Mouse (Mus musculus): ENCODE data around the gene Esrra.

Esrra gene

DNA sequence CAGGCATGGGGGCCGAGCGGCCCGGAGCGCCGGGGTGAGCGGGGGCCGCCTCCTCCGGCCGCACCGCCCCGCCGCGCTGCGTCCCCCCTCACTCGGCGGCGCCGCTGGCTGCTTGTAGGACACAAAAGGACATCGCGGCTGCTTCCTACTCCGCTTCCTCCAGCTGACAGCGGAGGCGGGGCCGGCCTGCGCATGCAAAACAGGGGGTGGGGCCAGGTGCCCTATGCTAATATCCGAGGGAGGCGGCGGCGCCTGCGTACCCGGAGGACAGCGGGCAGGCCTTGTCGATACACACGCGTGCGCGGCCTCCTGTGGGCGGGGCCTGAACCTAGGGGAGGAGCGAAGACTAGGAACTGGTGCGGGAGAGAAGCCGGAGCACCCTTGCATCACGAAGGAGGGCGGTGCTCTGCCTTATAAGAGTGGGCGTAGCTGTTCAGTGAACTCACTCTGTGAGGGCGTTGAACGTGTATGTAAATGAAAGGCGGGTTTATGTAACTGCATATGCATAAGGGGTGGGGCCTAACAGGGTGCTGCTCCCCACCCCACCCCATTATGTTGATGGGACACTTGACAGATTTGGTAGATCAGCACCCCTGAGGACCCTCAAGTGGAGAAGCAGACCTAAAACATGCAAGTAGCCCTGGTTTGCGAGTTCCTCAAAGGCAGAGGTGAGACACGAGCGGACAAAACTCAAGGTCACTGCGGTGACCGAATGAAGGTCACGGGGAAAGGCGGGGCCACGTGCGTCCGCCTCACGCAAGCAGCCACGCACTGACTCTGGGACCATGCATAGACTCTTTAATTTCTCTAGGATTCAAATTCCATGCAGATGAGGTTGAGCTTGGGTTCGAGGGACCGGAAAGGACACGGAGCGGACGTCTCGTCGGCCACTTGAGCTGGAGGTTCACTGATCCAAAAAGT, at the start of gene Esrra:
Esrra (minus strand) TSS at position 167 of the 921 bp plus-strand sequence.
- DNase-seq (ENCODE audit: low spot score), result peak; percentile 100

DNA sequence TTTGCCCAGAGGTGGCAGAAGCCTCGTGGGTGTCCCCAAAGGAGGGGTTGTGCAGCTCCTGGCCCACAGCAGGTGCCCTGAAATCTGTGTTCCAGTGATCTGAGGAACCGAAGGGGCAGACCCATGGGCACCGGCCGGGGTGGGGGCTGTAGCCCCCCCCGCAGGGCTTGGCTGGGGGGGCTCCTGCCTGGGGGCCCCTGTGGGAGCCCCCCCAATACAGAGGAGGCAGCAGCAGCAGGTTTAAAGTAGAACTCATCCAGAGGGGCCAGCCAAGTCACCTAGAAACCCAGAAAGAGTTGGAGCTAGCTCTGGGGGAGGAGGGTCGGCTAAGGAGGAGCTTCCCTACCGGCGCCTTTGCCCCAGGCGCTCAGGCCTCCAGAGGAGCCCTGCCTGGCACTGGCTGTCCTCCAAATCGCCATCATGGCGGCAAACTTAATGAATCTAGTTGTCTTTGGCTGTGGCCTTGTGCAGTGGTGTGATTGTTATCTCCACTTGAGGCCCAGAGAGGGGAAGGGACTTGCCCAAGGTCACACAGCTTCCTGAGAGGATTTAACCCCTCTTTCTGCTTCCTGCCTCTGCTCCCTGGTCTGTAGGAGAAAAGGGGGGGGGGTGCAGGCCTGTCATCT, 49.0 kb upstream of the Esrra start:
- DNase-seq (ENCODE audit: low spot score), result peak; percentile 66

GRCm38 (mm10) chr19:6969665-6970381, 48.2 kb upstream of the Esrra start:
- no peak for DNase-seq (ENCODE audit: low spot score)

GRCm38 (mm10) chr19:6969291-6969664, 47.7 kb upstream of the Esrra start:
- DNase-seq (ENCODE audit: low spot score), result no peak

GRCm38 (mm10) chr19:6968491-6969271, 47.1 kb upstream of the Esrra start:
- DNase-seq (ENCODE audit: low spot score), result no peak

DNA sequence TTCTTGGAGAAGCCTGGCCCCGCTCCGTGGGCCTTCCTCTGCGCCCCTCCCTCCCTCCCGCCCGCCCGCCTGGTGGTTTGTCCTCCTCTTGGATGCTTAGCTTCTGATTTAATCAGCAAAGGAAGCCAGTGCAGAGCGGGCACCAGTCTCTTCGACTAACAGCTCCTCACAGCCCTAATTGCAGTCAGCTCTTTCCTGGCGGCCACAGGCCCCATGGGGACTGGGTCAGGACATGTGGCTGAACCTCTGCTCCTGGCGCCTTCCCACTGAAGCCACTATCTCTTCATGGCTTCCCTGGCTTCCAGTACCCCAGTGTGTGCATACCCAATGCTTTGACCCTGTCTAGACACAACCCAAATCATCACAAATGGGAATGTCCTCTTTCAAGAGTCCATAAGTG, 34.8 kb upstream of the Esrra start:
- no peak for DNase-seq (ENCODE audit: low spot score)

DNA sequence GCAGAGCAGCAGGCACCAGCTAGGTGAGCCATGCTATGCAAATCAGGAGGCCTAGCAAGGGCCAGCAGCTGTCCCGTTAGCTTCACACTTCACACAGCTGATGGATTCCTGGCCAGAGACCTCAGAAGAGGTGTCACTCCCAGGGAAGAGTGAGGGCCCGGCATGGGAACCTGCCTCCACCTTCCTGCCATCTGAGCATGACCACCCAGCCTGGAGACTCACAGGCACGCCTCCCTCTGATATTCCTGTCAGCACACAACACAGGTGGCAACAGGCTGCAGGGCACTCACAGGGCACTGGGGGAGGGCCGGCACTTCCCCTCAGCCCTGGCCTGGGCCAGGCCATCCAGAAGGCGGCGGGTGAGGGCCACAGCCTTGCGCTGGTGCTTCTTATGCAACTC, 33.8 kb upstream of the Esrra start:
- DNase-seq (ENCODE audit: low spot score), result no peak

GRCm38 (mm10) chr19:6954046-6954445, 32.4 kb upstream of the Esrra start:
- DNase-seq (ENCODE audit: low spot score), result no peak

- peak; percentile 94 for DNase-seq (ENCODE audit: low spot score)
Measured at GRCm38 (mm10) chr19:6952712-6953037, 31.1 kb upstream of the Esrra start.

DNA sequence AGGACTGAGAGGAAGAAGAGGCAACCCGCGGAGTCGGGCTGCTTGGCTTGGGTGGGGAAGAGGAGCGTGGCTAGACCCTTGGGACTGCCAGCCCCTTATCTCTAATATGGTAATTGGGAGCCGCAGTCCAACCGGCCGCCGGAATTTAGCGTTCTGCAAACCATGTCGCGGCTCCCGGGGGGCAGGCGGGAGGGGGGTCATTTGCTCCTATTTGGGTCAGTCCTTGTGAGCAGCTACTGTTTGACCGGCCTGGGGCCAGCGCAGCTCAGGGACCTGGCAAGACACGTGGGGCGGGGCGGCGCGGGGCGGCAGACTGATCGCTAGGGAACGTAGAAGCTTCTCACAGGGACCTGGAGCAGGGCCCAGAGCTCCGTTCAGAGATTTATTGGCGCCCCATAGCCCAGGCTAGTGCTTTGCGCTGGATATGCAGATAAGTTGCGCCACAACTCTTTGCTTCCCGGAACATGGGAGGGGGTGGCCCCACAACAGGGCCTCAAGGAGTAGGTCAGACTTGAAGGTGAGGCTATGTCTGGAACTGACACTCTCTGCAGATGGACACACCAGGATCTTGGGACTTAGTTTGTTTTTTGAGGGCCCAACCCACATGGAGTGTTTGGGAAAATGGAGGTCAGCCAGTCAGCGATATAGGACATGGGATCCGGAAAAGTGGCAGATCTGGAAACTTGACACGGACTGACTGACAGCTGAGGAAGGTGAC, 30.5 kb upstream of the Esrra start:
- peak; percentile 85 for DNase-seq (ENCODE audit: low spot score)

DNA sequence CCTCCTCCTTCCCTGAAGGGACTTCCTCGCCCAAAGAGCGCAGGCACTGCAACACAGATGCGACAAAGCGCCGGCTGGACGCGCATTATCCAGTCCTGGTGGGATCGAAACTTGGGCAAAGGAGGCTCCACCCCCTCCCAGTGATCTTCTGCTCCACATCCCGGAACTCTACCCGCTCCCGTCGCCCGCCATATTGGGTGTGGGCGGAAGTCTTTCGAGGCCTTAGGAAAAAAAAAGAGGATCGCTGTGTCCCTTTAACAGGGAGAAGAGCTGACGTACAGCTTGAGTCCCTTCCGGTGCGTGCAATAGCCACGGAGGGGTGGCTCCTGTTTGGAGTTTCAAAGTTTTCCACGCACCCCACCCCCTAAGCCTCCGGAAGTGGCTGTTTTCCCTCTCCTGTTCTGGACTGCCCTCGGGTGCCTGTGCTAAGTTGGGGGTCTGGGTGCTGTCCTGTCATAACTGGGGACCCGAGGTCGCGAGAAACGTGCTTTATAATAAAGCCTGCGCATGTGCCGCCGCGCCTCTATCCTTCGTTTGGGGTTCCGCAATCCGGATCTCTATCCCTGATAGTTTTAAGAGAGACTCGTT, 29.9 kb upstream of the Esrra start:
- peak; percentile 95 for DNase-seq (ENCODE audit: low spot score)

GRCm38 (mm10) chr19:6950613-6951153, 29.1 kb upstream of the Esrra start:
- no peak for DNase-seq (ENCODE audit: low spot score)

DNA sequence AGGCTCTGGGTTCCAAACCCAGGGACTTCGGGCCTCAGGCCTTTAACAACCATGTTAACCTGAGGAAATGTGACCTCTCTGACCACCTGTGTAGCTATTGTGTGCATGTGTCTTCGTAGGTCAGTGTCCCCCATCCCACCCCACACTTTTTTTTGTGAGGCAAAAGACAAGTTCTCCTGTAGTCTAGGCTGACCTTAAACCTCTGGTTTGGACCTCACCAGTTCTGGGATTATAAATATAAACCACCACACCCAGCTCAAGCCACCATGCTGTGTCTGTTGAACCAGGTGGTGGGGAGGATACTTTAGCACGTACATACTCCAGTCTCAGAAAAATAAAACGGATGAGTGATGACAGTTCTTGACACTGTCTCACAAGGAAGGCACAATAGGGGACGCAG, 28.3 kb upstream of the Esrra start:
- no peak for DNase-seq (ENCODE audit: low spot score)

DNA sequence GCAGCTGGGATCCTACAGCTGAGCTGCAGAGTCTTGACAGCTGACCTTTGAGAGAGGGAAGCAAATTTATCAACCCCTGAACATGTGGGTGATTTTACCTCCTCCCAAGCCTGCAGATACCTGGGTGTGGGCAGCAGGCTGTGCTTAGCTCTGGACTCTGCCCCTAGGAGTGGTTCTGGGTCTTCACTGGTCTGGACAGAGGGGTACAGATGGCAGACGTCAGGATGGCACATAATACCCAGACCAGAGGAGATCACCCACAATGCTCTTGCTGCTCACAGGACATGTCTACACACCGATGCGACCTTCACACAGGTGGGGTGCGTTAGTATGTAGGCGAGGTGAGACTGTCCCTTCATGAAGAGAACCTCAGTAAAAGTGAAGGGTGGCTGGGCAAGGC, 27.9 kb upstream of the Esrra start:
- no peak for DNase-seq (ENCODE audit: low spot score)

DNA sequence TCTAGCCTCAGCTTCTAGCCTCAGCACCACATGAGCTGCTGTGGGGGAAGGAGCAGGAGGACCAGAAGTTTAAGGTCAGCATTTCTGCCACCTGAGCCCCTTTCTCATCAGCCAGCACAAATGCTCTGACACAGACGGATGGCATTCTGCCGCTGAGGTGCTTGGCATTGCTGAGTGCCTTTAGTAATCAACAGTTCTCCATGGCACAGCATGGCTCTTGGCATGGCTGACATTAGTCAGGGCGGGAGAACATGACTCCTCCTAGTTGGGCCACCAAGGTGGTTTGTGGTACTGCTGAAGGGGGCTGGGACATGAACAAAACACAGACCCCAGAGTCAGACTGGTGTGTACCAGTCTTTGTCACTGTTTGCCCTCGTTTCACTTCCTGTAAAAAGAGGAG, 26.6 kb upstream of the Esrra start:
- DNase-seq (ENCODE audit: low spot score), result no peak

GRCm38 (mm10) chr19:6947742-6948141, 26.1 kb upstream of the Esrra start:
- no peak for DNase-seq (ENCODE audit: low spot score)

DNA sequence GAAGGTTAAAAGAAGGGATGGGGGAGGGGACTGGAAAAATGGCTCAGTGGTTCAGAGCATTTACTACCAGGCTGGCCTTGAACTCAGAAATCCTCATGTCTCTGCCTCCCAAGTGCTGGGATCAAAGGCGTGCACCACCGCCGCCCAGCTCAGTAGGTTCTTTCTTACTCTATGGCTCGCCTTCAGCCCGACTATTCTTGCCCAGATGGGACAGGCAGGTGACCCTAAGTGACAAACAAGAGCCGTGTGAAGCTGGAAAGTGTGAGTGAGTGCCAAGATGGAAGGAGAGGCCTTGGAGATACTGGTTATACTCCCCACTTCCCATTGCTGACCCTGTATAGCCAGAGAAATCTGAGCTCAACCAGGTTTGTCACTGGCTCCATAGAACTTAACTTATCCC, 22.1 kb upstream of the Esrra start:
- no peak for DNase-seq (ENCODE audit: low spot score)

DNA sequence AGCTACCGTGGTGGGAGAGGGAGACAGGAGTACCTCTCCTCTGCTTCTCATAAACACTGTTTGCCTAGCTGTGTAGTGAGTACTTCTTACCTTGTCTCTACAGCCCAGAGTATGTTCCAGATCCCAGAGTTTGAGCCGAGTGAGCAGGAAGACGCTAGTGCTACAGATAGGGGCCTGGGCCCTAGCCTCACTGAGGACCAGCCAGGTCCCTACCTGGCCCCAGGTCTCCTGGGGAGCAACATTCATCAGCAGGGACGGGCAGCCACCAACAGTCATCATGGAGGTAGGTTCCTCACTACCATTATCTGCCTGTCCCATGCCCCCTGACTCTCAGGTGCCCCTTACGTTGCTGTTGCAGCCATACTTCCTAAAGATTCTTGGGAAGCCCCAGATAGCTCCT, 21.2 kb upstream of the Esrra start:
- no peak for DNase-seq (ENCODE audit: low spot score)

DNA sequence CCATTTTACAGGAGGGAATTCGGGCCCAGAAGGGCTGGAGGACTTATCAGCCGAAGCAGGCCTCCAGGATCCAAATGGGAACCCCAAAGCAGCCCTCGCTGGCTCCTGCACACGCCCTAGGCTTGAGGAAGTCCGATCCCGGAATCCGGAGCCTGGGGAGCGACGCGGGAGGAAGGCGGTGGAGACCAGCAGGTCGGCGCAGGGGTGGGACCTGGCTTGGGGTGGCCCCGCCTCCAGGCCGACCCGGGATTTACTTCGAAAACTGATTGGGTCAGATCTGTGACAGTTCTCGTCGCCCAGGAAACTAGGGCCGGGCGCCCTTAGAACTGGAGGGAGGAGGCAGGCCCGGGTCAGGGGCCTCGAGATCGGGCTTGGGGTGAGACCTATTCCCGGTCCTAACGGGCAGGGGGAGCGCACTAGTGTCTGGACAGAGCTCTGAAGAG, 20.7 kb upstream of the Esrra start, which contains the start of gene Gpr137:
Gpr137 (minus strand) TSS at position 232 of the 443 bp plus-strand sequence.
- peak; percentile 95 for DNase-seq (ENCODE audit: low spot score)

DNA sequence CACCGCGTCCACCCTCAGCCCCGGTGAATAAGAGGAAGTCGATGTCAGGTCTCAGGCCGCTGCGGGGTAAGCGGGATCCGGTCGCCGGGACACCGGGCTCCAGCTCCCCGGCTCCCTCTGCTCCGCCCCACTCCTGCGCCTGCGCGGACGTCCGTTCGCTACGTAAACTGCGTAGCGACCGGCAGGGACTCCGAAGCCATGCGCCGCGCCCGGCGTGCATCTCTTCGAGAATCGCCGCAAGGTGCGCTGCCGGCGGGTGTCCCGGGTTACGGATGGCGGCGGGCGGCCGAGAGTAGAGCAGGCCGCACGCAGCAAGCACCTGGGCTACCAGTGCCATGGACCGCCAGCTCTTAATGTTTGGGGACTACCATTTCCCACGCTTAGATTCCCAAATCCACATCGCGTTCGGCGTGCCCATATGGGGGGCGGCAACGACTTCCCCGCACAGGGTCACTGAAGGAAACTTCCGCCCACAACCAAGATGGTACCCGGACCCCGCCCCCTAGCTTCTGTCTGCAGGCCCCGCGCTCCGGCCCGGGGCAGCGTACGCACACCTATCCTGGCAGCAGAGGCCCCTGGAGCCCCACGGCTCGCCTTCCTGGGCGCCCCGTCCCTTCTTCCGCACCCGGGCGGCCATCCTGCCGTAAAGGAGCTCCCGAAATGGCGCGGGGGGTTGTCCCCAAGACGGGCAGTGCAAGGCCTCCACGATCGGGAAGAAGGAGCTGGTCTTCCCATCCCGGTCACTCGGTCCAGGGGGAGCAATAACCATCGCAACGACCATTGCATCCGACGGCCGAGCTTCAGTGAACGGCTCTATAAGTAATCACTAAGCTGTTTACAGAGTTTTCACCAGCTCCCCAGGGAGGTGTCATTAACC, 20.0 kb upstream of the Esrra start, which contains the start of gene Bad:
Bad (plus strand) TSS at position 490 of the 877 bp plus-strand sequence.
- peak; percentile 85 for DNase-seq (ENCODE audit: low spot score)

Data from ovary, adult 18-20 months (tissue).